Mouse (Mus musculus): ENCODE measurements around the gene Tsc22d3. TPM values are rescaled to one million over a fixed set of nuclear protein-coding genes. Genes with fewer than 3 reads are reported as not detected.
A peak's percentile ranks its signal among the peaks of the same experiment; 100 is the strongest.
"Not testable (repeated sequence)": the region's sequence is repeated elsewhere in the genome, so short reads cannot be mapped to it uniquely, and the experiment has no call there.

Gene Tsc22d3
- polyA plus RNA-seq, 1 experiment from 2014 or later, result 147 TPM

DNA sequence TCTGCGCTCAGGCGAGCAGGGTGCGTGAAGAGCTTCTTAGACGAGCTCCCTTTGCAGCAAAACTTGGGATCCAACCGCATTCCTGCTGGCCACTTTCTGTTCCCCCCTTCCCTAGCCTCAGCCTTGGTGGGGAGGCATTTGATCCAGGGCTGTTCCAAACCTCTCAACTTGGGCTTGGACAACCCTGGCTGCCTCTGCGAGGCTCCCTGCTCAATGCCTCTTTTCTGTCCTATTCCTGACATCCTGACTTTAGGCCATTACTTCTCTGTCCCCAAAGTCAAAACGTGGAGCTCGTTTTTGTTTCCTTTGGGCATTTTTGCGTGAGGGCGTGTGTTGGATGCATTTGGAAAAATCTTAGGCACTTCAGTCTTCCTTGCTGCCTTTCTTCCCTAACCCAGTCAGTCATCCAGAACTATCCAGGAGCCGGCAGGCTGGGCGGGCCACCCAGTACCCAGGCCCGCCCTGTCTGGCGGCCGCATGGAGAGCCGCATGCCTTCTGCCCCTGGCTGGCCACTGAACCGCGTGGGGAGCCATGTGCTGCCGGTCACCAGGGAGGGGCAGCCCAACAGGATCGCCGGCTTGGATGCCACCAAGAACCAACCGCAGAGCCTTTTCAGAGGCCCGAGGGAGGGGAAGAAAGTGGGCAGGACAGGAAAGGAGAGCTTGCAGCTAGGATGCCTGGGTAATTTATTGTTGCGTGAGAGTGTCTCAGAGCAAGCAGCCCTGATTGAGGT, 89.6 kb downstream of the Tsc22d3 start:
- ATAC-seq, result peak; percentile 82
- H3K9me3 ChIP-seq (ENCODE audit: control insufficient read depth, low read length), result no peaks in the 10 kb centered on the region
- H3K27me3 ChIP-seq (replicated peaks; ENCODE audit: control insufficient read depth, insufficient read depth, low read length), result peaks cover 8% of the 10 kb centered on the region
- no peaks in the 10 kb centered on the region for H3K36me3 ChIP-seq (ENCODE audit: control insufficient read depth, insufficient read depth, low read length)
- H3K4me2 ChIP-seq (ENCODE audit: low read length), result peak overlapping the region; percentile 44
- WGBS, result 28% methylated on average over 23 of the region's 24 CpGs
- no peak overlapping the region for H3K9ac ChIP-seq (ENCODE audit: low read depth, low read length)
- H3K4me1 ChIP-seq (ENCODE audit: control insufficient read depth, insufficient read depth, low read depth, low read length), result 0 out of 2 replicates have a peak, but pooled peaks cover 2% of the 10 kb centered on the region
- peak overlapping the region; percentile 12; the same call in 1 of the 2 replicates for H3K4me3 ChIP-seq (ENCODE audit: low read length)
- no peak overlapping the region for H3K27ac ChIP-seq (ENCODE audit: low read depth, low read length)

DNA sequence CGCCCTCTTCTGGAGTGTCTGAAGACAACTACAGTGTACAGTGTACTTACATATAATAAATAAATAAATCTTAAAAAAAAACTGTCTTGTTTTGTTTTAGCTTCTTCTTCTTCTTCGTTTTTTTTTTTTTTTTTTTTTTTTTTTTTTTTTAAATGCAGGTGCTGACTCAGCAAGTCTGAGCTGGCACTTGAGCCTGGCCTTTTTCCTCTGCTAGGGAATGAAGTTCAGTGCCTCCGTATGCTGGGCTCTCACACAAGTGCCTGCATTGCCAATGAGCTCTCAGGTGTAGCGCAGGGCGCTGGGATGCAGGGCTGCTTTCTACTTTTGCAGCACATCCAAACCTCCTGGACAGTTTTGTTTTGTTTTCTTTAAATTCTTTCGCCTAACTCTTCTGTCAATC, 90.6 kb downstream of the Tsc22d3 start:
- H3K27me3 ChIP-seq (replicated peaks; ENCODE audit: control insufficient read depth, insufficient read depth, low read length), result peaks cover 8% of the 10 kb centered on the region

DNA sequence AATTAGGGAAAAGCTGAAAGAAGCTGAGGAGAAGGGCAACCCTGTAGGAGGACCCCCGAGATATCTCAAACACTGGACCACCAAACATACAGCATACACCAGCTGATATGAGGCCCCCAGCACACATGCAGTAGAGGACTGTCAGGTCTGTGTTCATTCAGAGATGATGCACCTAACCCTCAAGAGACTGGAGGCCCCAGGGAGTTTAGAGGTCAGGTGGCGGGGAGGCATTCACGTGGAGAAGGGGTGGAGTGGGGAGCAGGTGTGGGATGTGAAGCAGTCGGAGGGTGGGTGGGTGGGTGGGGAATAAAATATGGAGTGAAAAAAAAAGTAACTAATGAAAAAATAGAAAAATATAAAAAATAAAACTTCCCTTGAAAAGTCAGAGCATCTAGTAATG, 91.7 kb downstream of the Tsc22d3 start:
- not testable (repeated sequence) for H3K27me3 ChIP-seq (replicated peaks; ENCODE audit: control insufficient read depth, insufficient read depth, low read length); H3K9ac ChIP-seq (ENCODE audit: low read depth, low read length); H3K4me3 ChIP-seq (ENCODE audit: low read length); H3K9me3 ChIP-seq (ENCODE audit: control insufficient read depth, low read length); H3K36me3 ChIP-seq (ENCODE audit: control insufficient read depth, insufficient read depth, low read length); ATAC-seq; H3K4me2 ChIP-seq (ENCODE audit: low read length); H3K4me1 ChIP-seq (ENCODE audit: control insufficient read depth, insufficient read depth, low read depth, low read length); H3K27ac ChIP-seq (ENCODE audit: low read depth, low read length)
- WGBS, result 79% methylated on average over 4 of the region's 4 CpGs

More for the DNA sequence above, 90.6 kb downstream of the Tsc22d3 start:
- H3K9me3 ChIP-seq (ENCODE audit: control insufficient read depth, low read length), result no peaks in the 10 kb centered on the region
- WGBS, result 59% methylated on average over 6 of the region's 6 CpGs
- H3K4me1 ChIP-seq (ENCODE audit: control insufficient read depth, insufficient read depth, low read depth, low read length), result 0 out of 2 replicates have a peak, but pooled peaks cover 2% of the 10 kb centered on the region
- no peak overlapping the region for H3K4me2 ChIP-seq (ENCODE audit: low read length)
- H3K9ac ChIP-seq (ENCODE audit: low read depth, low read length), result no peak overlapping the region
- no peak for ATAC-seq
- H3K4me3 ChIP-seq (ENCODE audit: low read length), result no peak overlapping the region
- no peak overlapping the region for H3K27ac ChIP-seq (ENCODE audit: low read depth, low read length)
- no peaks in the 10 kb centered on the region for H3K36me3 ChIP-seq (ENCODE audit: control insufficient read depth, insufficient read depth, low read length)

DNA sequence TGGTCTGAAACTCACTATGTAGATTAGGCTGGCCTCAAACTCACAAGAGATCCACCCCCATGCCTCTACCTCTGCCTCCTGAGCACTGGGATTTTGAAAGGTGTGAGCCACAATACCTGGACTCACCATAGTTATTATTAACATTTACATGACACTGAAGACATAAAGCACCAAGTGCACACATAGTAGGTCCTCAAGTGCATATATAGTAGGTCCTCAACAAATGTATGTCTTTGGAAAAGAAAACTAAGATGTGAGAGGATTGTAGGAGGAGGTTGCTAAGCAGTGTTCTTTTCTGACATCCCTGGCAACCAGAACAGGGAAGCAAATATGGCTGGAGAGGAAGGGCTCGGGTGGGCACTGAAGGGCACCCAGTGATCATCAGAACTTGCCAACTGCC, 93.1 kb downstream of the Tsc22d3 start:
- no peak overlapping the region for H3K4me3 ChIP-seq (ENCODE audit: low read length)
- no peaks in the 10 kb centered on the region for H3K9me3 ChIP-seq (ENCODE audit: control insufficient read depth, low read length)
- H3K4me1 ChIP-seq (ENCODE audit: control insufficient read depth, insufficient read depth, low read depth, low read length), result 0 out of 2 replicates have a peak, but pooled peaks cover 2% of the 10 kb centered on the region
- H3K36me3 ChIP-seq (ENCODE audit: control insufficient read depth, insufficient read depth, low read length), result no peaks in the 10 kb centered on the region
- H3K4me2 ChIP-seq (ENCODE audit: low read length), result no peak overlapping the region
- no peaks in the 10 kb centered on the region; the same call in 1 of the 2 replicates for H3K27me3 ChIP-seq (replicated peaks; ENCODE audit: control insufficient read depth, insufficient read depth, low read length)
- 75% methylated on average over 1 of the region's 1 CpGs for WGBS
- H3K9ac ChIP-seq (ENCODE audit: low read depth, low read length), result no peak overlapping the region
- no peak for ATAC-seq
- no peak overlapping the region for H3K27ac ChIP-seq (ENCODE audit: low read depth, low read length)

DNA sequence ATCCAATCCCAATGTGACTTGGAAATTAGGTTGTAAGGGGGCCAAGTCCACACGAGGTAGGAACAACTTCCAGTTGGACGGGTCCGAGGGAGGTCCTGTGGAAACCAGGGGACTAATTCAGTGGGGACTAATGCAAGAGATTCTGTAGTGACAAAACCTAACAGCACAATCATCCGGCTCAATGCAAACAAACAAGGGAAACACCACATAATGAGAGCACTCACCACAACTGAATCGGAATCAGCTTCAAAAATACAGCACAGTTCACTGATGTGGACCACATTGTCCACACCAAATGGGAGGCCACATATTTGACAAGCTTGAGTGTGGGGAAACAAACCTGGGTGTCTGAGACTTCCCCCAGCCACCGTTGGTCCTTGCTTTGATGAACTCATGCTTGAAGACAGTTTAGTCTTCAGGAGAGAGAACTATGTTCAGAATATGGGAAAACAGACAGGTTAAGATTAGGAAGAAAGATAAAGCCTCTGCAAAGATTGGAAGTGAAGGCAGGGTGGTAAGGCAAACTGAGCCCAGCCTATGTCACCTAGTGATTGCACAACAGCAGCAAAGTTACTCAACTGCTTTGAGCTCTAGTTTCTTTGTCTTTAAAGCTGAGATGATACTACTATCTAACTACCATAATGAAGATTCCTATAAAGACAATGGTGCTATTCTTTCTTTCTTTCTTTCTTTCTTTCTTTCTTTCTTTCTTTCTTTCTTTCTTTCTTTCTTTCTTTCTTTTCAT, 93.9 kb downstream of the Tsc22d3 start:
- Histone ChIP-seq H3K36me3 (ENCODE audit: control insufficient read depth, insufficient read depth, low read length) (no peaks in the 10 kb centered on the region), H3K4me2 (ENCODE audit: low read length) (no peak overlapping the region), H3K9me3 (ENCODE audit: control insufficient read depth, low read length) (no peaks in the 10 kb centered on the region), H3K27me3 (replicated peaks; ENCODE audit: control insufficient read depth, insufficient read depth, low read length) (no peaks in the 10 kb centered on the region; the same call in 1 of the 2 replicates), H3K4me1 (ENCODE audit: control insufficient read depth, insufficient read depth, low read depth, low read length) (0 out of 2 replicates have a peak, but pooled peaks cover 2% of the 10 kb centered on the region), H3K4me3 (ENCODE audit: low read length) (no peak overlapping the region), H3K27ac (ENCODE audit: low read depth, low read length) (no peak overlapping the region), H3K9ac (ENCODE audit: low read depth, low read length) (no peak overlapping the region)
- WGBS, result 65% methylated on average over 6 of the region's 6 CpGs
- ATAC-seq, result no peak

DNA sequence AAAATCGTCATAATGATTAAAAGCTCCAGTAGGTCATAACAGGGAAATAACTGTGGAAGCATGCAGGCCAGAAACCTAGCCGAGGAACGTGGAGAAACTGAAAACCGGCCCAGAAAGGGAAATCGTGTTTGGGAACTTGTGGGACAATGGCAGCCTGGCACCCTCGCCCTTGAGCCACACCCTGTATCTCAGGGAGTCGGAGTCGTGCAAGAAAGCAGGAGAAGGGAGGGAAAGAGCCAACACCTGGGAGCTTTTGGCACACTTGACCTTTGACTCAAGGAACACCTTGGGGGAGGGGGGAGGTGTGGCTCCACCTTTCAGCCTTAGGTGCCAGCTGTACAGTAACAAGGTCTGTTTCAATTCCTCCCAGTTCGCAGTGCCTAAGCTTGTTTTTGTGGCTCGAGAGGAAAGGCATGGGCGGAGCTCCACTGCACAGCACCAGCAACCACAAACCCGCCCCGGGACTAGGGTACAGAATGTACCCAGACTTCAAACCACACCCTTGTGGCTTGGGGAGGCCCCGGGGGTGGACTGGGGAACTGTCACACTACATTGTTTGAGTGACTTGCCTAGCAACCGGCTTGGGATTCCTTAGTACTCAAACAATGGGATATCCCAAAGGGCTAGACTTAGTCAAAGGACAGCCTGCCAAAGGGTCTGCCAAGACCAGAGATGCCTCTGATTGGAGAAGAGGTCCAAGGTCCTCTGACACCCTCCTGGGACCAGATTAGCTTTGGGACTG, 94.8 kb downstream of the Tsc22d3 start:
- 0 out of 2 replicates have a peak, but pooled peaks cover under 1% of the 10 kb centered on the region for H3K4me1 ChIP-seq (ENCODE audit: control insufficient read depth, insufficient read depth, low read depth, low read length)
- H3K9me3 ChIP-seq (ENCODE audit: control insufficient read depth, low read length), result no peaks in the 10 kb centered on the region
- H3K27me3 ChIP-seq (replicated peaks; ENCODE audit: control insufficient read depth, insufficient read depth, low read length), result no peaks in the 10 kb centered on the region; the same call in 1 of the 2 replicates
- no peak overlapping the region for H3K4me2 ChIP-seq (ENCODE audit: low read length)
- H3K4me3 ChIP-seq (ENCODE audit: low read length), result no peak overlapping the region
- peak; percentile 73; the same call in 1 of the 2 replicates for ATAC-seq
- H3K36me3 ChIP-seq (ENCODE audit: control insufficient read depth, insufficient read depth, low read length), result no peaks in the 10 kb centered on the region
- H3K27ac ChIP-seq (ENCODE audit: low read depth, low read length), result no peak overlapping the region
- H3K9ac ChIP-seq (ENCODE audit: low read depth, low read length), result no peak overlapping the region
- WGBS, result 34% methylated on average over 15 of the region's 15 CpGs

DNA sequence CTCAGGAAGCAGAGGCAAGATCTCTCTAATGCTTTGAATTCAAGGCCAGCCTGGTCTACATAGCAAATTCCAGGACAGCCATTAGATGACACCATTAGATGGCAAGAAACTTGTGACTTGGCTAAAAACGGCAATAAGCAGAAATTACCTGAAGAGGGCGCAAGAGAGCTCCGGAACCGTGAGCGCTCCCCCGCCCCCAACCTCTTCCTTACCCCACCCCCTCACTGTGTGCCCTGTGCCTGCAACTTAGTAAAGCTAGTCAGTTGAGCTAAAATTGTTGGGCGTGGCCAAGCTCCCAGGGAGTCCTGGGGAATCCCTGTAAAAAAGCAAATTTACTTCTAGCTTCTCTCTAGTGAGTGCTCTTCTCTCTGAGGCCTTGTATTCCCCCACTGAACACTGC, 96.6 kb downstream of the Tsc22d3 start:
- ATAC-seq, result no peak; the same call in 1 of the 2 replicates
- 12% methylated on average over 7 of the region's 7 CpGs for WGBS
- no peak overlapping the region for H3K9ac ChIP-seq (ENCODE audit: low read depth, low read length)

DNA sequence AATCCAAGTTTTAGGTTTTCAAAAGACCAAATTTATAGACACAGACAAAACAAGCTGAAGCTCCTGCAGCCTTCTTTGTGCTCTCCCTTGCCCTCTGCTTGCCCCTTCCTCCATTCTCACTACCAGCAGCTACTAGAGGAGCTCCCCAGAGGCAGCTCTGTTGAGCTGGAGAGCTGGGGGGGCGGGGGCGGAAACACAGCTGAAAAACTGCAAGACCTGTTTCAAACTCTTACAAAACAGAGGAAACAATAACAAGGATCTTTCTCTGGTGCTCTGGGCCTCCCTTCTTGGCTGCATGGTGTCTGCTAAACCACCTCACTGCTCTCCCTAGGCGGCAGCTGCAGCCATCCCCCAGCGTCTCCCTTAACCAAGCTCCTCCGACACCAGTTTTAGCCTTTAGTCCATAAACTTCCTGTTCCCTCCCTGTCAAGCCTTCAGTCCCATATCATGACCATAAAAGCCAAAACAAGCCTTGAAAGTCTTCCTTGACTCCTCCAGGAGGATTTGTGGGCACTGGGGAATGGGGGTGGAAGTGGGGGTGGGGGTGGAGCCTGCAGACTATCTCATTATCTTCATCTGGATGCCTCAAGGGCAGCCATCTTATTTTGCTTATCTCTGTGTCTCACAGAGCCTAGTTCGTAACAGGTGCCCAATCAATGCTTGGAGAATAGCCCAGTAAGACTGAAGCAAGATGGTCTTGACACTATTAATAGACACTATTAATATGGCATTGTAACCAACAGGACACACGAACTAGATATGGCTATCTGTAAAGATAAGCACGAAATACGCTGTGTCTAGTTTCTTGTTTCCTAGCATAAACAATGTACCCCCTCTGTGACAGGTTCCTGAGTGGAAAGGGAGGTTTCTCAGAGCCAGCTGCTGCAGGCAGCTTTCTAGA, 98.8 kb downstream of the Tsc22d3 start:
- Histone ChIP-seq H3K4me2 (ENCODE audit: low read length) (no peak overlapping the region), H3K27me3 (replicated peaks; ENCODE audit: control insufficient read depth, insufficient read depth, low read length) (peaks cover 2% of the 10 kb centered on the region; the same call in 1 of the 2 replicates), H3K4me1 (ENCODE audit: control insufficient read depth, insufficient read depth, low read depth, low read length) (no peaks in the 10 kb centered on the region), H3K4me3 (ENCODE audit: low read length) (no peak overlapping the region), H3K27ac (ENCODE audit: low read depth, low read length) (no peak overlapping the region), H3K36me3 (ENCODE audit: control insufficient read depth, insufficient read depth, low read length) (no peaks in the 10 kb centered on the region), H3K9me3 (ENCODE audit: control insufficient read depth, low read length) (no peaks in the 10 kb centered on the region), H3K9ac (ENCODE audit: low read depth, low read length) (no peak overlapping the region)
- ATAC-seq, result no peak
- WGBS, result 76% methylated on average over 9 of the region's 9 CpGs

More for the DNA sequence above, 96.6 kb downstream of the Tsc22d3 start:
- no peak overlapping the region for H3K27ac ChIP-seq (ENCODE audit: low read depth, low read length)
- no peaks in the 10 kb centered on the region for H3K36me3 ChIP-seq (ENCODE audit: control insufficient read depth, insufficient read depth, low read length)
- no peak overlapping the region for H3K4me3 ChIP-seq (ENCODE audit: low read length)
- H3K4me1 ChIP-seq (ENCODE audit: control insufficient read depth, insufficient read depth, low read depth, low read length), result no peaks in the 10 kb centered on the region
- H3K27me3 ChIP-seq (replicated peaks; ENCODE audit: control insufficient read depth, insufficient read depth, low read length), result no peaks in the 10 kb centered on the region; the same call in 1 of the 2 replicates
- H3K9me3 ChIP-seq (ENCODE audit: control insufficient read depth, low read length), result no peaks in the 10 kb centered on the region
- H3K4me2 ChIP-seq (ENCODE audit: low read length), result no peak overlapping the region

All from hindbrain, embryonic 16.5 days (tissue).